Mouse (Mus musculus) heart, adult 8-10 months (tissue): ENCODE measurements around the gene Olfml2b. TPM values are rescaled to one million over a fixed set of nuclear protein-coding genes. Genes with fewer than 3 reads are reported as not detected.

Experiments
- DNase-seq: peaks from one replicate; pipeline ENCODE4 v3.0.0; 2022; ENCODE audit warnings: low spot score
- total RNA-seq, 4 experiments: library from RNA; stranded (reverse); gene quantifications; 2 replicates each; pipeline ENCODE4 v1.2.4; 2022

Olfml2b gene
- total RNA-seq, result 10 to 100 TPM in 1 of 4 experiments, 1 to 10 TPM in 3; 4.4 to 14.8 (median 7.6) TPM

- peak; percentile 77 for DNase-seq
Measured at GRCm38 (mm10) chr1:170644255-170645205, at the start of gene Olfml2b. TSS of gene Olfml2b (plus strand) at chr1:170644532.

DNA sequence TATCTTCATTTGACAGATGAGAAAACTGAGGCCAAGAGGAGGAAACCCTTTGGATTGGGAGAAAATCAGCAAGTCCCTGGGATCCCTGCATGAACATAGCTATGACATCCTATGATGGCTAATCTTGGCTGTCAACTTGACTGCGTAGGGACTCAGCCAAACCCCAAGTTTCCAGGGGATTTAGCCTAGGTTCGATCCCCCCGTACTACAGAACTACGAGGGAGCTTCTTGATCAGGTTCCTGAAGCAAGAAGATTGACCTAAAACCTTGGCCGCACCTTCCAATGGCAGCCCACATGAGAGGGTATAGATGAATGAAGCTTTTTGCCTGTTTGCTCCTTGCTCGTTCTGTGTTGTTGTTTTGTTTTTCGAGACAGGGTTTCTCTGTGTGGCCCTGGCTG lies 49.8 kb upstream of the Olfml2b start:
- no peak for DNase-seq

GRCm38 (mm10) chr1:170605228-170606001 lies 38.9 kb upstream of the Olfml2b start:
- DNase-seq, result no peak

GRCm38 (mm10) chr1:170607231-170607917 lies 37.0 kb upstream of the Olfml2b start:
- DNase-seq, result no peak

DNA sequence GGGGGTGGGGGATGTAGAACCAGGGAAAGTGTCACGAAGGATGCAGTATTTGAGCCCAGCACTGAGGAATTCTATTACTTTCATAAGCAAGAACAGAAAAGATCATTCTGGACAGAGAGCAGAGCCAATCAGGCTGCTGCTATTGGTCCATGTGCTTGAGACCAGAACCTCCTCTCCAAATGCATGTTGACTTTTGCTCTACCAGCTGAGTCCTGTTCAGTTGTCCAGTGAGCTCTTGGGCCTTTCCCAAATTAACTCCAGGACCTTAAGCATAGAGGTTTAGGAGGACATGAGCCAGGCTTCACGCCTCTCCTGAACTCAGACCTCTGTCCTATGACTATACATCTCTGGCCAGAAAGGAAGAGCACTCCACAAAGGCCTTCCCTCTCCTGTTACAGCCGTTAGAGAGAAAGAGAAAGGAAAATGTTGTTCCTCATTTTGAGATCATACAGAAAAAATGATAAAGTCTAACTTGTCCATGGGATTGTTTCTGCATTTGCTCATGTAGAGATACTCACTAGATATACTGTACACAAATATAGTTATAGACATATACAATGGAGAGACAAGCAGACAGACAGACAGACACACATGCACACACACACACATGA lies 35.8 kb upstream of the Olfml2b start:
- DNase-seq, result no peak

GRCm38 (mm10) chr1:170609872-170610271 lies 34.5 kb upstream of the Olfml2b start:
- DNase-seq, result no peak

DNA sequence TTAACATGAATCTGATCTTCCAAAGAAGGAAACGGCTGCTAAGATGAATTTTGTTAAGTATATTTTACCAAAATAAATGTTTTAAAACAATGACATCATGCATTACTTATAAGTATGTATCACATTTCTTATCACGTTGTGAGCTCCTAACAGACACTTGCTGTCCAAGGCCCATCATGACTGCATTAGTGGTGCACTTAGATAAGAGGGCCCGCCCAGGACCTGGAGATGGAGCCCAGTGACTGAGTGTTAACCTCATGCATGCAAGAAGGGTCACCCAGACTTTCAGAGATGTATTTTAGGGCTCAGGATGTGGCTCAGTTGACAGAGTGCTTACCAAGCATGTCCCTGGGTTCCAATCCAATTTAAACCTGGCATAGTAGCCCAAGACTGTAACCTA lies 34.0 kb upstream of the Olfml2b start:
- no peak for DNase-seq

DNA sequence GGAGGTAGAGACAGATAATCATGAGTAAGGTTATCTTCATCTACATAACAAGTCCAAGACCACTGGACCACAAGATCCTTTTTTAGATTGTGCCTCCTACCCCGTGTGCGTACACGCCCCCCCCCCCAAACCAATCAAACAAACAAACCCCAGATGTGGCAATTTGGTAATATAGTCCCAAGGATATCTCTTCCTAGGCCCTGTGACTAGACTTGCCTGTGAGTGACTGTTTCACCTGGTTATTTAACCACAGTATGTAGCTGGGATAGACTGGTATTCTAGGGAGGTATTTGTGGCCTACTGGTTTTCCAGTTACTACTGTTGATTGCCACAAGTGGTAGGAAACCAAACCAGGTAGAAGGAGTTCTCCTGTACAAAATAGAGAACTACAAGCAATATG lies 33.6 kb upstream of the Olfml2b start:
- DNase-seq, result no peak

GRCm38 (mm10) chr1:170611631-170612030 lies 32.7 kb upstream of the Olfml2b start:
- DNase-seq, result no peak

DNA sequence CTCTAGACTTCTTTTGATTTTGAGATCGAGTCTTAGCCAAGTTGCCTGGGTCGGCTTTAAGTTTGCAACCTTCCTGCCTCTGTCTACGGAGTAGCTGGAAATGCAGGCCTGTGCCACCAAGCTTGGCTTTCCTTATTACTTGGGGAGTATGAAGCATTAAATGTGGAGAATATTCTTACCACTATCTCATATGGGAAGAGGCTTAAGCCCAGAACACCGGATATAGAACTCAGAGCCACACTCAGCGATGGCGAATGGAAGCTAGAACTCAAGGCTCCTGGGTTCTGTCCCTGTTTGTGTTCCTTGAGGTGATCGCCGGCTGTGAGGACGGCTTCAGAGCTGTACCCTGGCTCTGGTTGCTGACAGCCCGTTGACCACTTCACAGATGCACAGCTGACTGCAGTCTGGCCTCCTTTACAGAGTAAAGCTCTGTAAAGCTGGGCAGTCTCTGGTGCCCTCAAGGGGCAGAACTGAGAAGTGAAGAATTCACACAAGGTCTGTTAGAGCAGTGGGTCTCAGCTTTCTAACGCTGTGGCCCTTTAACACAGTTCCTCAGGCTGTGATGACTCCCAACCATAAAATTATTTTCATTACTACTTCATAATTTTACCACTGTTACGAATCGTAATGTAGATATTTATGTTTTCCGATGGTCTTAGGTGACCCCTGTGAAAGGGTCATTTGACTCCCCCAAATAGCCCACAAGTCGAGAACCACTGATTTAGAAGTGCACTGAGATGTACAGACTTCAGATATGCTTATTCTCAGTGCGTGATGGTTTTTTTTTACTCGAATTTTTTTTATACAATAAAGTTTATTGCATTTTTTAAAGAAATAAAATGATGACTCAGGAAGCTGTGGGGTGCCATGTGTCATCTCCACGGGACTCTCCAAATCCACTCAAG lies 31.1 kb upstream of the Olfml2b start:
- peak; percentile 47 for DNase-seq

DNA sequence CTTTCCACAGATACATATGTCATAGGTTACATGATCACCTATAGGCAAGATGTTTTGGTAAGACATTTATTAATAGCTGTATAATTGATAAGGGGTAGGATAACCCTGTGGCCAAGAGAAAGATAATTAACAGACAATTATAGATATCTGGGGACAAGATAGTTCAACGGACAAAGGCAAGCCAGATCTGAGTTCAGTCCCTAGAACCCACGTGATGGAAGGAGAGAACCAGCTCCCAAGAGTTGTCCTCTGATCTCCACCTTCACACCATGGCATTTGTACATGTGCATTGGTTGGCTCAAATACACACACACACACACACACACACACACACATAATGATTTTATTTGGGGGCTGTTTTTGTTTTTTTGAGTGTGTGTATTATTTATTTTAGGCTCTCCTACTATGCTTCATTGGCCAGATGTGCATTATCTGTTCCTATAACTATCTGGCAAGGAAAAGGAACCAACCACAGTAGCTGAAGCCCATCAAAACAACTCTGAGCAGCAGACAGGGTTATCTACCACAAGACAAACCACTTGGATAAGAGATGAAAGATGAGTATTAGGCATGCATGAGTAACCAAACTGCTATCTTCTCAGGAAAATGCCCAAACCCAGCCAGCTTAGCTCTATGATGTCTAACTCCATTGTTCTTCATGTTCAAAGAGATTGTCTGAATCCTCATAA lies 24.5 kb upstream of the Olfml2b start:
- no peak for DNase-seq

DNA sequence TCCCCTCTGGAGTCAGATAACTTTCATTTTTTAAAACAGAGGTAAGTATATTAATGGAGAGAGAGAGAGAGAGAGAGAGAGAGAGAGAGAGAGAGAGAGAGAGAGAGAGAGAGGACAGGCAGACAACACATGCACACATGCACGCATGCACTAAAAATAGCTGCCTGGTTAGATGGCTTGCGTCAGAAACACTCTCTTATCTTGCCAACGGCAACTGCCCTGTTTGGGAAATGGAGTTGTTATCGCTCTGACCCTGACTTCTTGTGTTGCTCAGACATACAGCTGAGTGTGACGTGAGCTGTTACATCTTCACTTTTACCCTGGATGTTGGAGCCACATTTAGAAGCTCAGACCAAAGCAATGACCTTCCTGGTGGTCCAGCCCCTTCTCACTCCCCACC lies 21.4 kb upstream of the Olfml2b start:
- peak; percentile 52 for DNase-seq

DNA sequence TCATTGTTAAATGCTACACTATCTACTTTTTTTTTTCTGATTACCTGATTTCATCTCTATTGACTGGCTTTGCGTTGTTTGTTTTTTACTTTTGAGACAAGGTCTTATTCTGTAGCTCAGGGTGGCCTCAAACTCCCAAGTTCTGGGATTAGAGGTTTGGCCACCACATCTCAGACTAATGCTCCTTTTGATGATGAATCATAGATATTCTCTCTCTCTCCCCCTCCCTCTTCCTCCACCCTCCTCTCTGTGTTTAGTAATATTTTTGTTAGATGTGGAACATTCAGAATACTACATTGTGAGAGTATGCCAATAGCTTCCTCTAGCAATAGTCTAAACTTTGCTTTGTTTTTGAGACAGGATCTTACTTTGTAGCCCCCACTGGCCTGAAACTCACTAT lies 20.9 kb upstream of the Olfml2b start:
- DNase-seq, result no peak

DNA sequence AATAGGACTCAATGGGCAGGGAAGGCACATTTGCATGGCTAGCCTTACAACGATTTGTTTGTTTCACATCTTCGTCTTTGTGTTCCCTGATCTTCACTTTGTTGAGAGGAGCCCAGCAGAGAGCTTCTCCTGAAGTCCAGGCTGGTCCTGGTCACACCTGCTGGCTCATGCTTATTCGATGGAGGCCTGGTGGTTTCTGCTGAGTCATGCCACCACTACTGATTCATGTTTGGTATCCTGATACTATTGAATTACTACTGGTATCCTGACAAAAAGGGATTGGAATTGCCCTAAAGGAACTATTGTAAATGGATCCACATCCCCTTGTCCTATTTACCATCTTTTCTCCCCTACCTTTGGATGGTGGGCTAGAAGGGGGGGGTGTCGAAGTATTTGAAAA lies 13.8 kb upstream of the Olfml2b start:
- DNase-seq, result no peak

DNA sequence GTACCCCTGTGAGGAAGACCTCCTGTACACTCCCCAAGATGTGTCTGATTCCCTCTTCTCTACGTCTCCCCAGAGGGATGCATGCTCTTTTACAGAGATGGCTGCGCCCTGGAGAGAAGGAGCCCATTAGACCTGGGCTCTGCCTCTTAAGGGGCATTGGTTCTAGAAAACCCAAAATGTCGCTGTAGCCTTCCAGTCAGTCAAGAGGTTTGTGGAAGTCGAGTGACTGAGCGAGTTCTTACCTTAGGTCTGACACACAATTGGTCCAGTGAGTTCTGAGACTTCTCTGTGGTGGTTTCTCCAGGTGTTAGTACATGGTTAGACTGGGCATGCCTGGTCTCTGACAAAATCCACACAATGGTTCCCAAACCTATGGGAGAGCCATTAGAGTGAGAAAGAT lies 12.8 kb upstream of the Olfml2b start:
- no peak for DNase-seq

DNA sequence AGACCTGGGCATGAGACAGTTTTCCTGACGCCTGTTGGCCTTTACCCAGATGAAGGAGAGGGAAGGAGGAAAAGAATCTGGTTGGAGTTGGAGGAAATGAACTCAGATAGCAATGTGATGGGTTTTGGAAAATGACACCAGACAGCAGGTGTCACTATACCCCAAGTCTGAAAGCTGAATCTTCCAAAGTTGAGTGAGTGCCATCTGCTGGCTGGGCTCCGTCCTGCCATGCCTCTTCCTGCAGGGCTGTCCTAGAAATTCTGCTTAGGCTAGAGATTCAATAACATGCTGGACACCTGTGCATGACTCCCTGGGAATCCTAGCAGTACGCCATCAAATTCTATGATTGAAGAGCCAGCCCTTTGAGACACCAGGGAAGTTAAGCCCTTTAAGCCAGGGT lies 11.9 kb upstream of the Olfml2b start:
- DNase-seq, result peak; percentile 77

- DNase-seq, result no peak
Measured at GRCm38 (mm10) chr1:170632856-170633255, 11.5 kb upstream of the Olfml2b start.

GRCm38 (mm10) chr1:170638941-170639340 lies 5.4 kb upstream of the Olfml2b start:
- DNase-seq, result no peak

GRCm38 (mm10) chr1:170645896-170646605 lies 1.7 kb downstream of the Olfml2b start:
- no peak for DNase-seq
